Mouse (Mus musculus): ENCODE measurements at regions not wholly inside any gene's neighbourhood (a gene's known extent, or its start where the extent isn't known, plus 50 kb on each side); places are given as distances from the start of the nearest gene placed in this dataset.

DNA sequence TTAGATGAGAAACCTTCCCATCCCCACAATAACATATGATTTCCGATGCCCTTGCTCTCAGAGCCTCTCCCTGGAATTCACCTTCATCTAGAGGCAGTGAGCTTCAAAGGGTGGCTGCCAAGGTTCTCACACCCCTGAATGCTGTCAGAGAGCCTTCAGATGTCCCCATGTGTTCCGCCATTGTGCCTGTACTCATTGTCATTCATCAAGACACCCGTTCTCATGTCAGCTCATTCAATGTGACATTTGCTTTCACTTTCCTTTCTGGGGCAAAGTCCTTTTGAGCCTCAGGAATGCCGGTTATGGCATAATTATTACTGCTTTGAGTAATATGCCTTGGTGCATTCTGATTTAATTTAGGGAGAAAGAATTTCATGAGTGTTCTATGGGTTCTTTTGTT lies 99.1 kb upstream of the Kbtbd8 start:
- TF ChIP-seq CTCF (IDR thresholded peaks at IDR 0.05) (no peak), EP300 (IDR thresholded peaks at IDR 0.05) (no peak)
